Mouse (Mus musculus): ENCODE measurements around the gene Macrod1. TPM values are rescaled to one million over a fixed set of nuclear protein-coding genes. Genes with fewer than 3 reads are reported as not detected.

Macrod1 gene
- polyA plus RNA-seq, 1 experiment from 2014 or later: 11.0 TPM

- TF ChIP-seq CTCF (IDR thresholded peaks at IDR 0.05; ENCODE audit: low read depth): no peak
- H3K27me3 ChIP-seq (ENCODE audit: insufficient read depth, low read length): no peaks in the 10 kb centered on the region
- H3K36me3 ChIP-seq (ENCODE audit: insufficient read depth): no peaks in the 10 kb centered on the region
- ATAC-seq (ENCODE audit: insufficient read depth) (no peak), DNase-seq (no peak)
- WGBS: 87% methylated on average over 7 of the region's 7 CpGs
- no peak overlapping the region for H3K9ac ChIP-seq
- no peaks in the 10 kb centered on the region for H3K9me3 ChIP-seq (ENCODE audit: low read depth, low read length)
- no peak overlapping the region for H3K4me2 ChIP-seq
- no peak overlapping the region for H3K27ac ChIP-seq (ENCODE audit: low read depth)
- H3K4me1 ChIP-seq (ENCODE audit: insufficient read depth): peaks cover 6% of the 10 kb centered on the region
- no peak overlapping the region for H3K4me3 ChIP-seq (ENCODE audit: low read depth, low read length)
Measured at GRCm38 (mm10) chr19:7151300-7151926, 94.8 kb downstream of the Macrod1 start.

GRCm38 (mm10) chr19:7151927-7152653 lies 95.5 kb downstream of the Macrod1 start:
- no peak for ATAC-seq (ENCODE audit: insufficient read depth)
- H3K36me3 ChIP-seq (ENCODE audit: insufficient read depth): no peaks in the 10 kb centered on the region
- H3K4me2 ChIP-seq: no peak overlapping the region
- no peaks in the 10 kb centered on the region for H3K9me3 ChIP-seq (ENCODE audit: low read depth, low read length)
- H3K27ac ChIP-seq (ENCODE audit: low read depth): no peak overlapping the region
- TF ChIP-seq CTCF (IDR thresholded peaks at IDR 0.05; ENCODE audit: low read depth): no peak
- H3K4me3 ChIP-seq (ENCODE audit: low read depth, low read length): no peak overlapping the region
- H3K4me1 ChIP-seq (ENCODE audit: insufficient read depth): peaks cover 6% of the 10 kb centered on the region
- no peaks in the 10 kb centered on the region for H3K27me3 ChIP-seq (ENCODE audit: insufficient read depth, low read length)
- 86% methylated on average over 6 of the region's 6 CpGs for WGBS
- DNase-seq: no peak
- H3K9ac ChIP-seq: no peak overlapping the region

- no peak overlapping the region for H3K4me3 ChIP-seq (ENCODE audit: low read depth, low read length)
- DNase-seq: peak; percentile 54
- peaks cover 6% of the 10 kb centered on the region for H3K4me1 ChIP-seq (ENCODE audit: insufficient read depth)
- 0 out of 2 replicates have a peak, but pooled peaks cover under 1% of the 10 kb centered on the region for H3K27me3 ChIP-seq (ENCODE audit: insufficient read depth, low read length)
- no peaks in the 10 kb centered on the region for H3K36me3 ChIP-seq (ENCODE audit: insufficient read depth)
- 28% methylated on average over 7 of the region's 7 CpGs for WGBS
- no peak overlapping the region for H3K27ac ChIP-seq (ENCODE audit: low read depth)
- no peak overlapping the region for H3K9ac ChIP-seq
- no peaks in the 10 kb centered on the region for H3K9me3 ChIP-seq (ENCODE audit: low read depth, low read length)
- no peak for TF ChIP-seq CTCF (IDR thresholded peaks at IDR 0.05; ENCODE audit: low read depth)
- peak; percentile 35; the same call in 1 of the 2 replicates for ATAC-seq (ENCODE audit: insufficient read depth)
- no peak overlapping the region for H3K4me2 ChIP-seq
Measured at GRCm38 (mm10) chr19:7153232-7153631, 96.6 kb downstream of the Macrod1 start.

GRCm38 (mm10) chr19:7155196-7155595 lies 98.6 kb downstream of the Macrod1 start:
- H3K4me3 ChIP-seq (ENCODE audit: low read depth, low read length): no peak overlapping the region
- H3K36me3 ChIP-seq (ENCODE audit: insufficient read depth): no peaks in the 10 kb centered on the region
- H3K4me1 ChIP-seq (ENCODE audit: insufficient read depth): peaks cover 3% of the 10 kb centered on the region; the same call in 1 of the 2 replicates
- H3K27ac ChIP-seq (ENCODE audit: low read depth): no peak overlapping the region
- ATAC-seq (ENCODE audit: insufficient read depth) (no peak), DNase-seq (no peak)
- 73% methylated on average over 6 of the region's 6 CpGs for WGBS
- no peaks in the 10 kb centered on the region for H3K9me3 ChIP-seq (ENCODE audit: low read depth, low read length)
- no peak for TF ChIP-seq CTCF (IDR thresholded peaks at IDR 0.05; ENCODE audit: low read depth)
- H3K9ac ChIP-seq: no peak overlapping the region
- H3K4me2 ChIP-seq: no peak overlapping the region
- 0 out of 2 replicates have a peak, but pooled peaks cover 8% of the 10 kb centered on the region for H3K27me3 ChIP-seq (ENCODE audit: insufficient read depth, low read length)

- no peak overlapping the region for H3K4me2 ChIP-seq
- DNase-seq (no peak), ATAC-seq (ENCODE audit: insufficient read depth) (no peak)
- WGBS: 36% methylated on average over 14 of the region's 14 CpGs
- H3K36me3 ChIP-seq (ENCODE audit: insufficient read depth): no peaks in the 10 kb centered on the region
- TF ChIP-seq CTCF (IDR thresholded peaks at IDR 0.05; ENCODE audit: low read depth): no peak
- H3K27me3 ChIP-seq (ENCODE audit: insufficient read depth, low read length): 0 out of 2 replicates have a peak, but pooled peaks cover 8% of the 10 kb centered on the region
- H3K9ac ChIP-seq: no peak overlapping the region
- no peak overlapping the region for H3K4me3 ChIP-seq (ENCODE audit: low read depth, low read length)
- H3K9me3 ChIP-seq (ENCODE audit: low read depth, low read length): no peaks in the 10 kb centered on the region
- no peak overlapping the region for H3K27ac ChIP-seq (ENCODE audit: low read depth)
- H3K4me1 ChIP-seq (ENCODE audit: insufficient read depth): peaks cover 7% of the 10 kb centered on the region; the same call in 1 of the 2 replicates
Measured at GRCm38 (mm10) chr19:7157734-7158133, 101.1 kb downstream of the Macrod1 start.

GRCm38 (mm10) chr19:7160151-7160906 lies 103.7 kb downstream of the Macrod1 start:
- peak overlapping the region; percentile 7; the same call in 1 of the 2 replicates for H3K4me2 ChIP-seq
- H3K27ac ChIP-seq (ENCODE audit: low read depth): no peak overlapping the region
- H3K4me1 ChIP-seq (ENCODE audit: insufficient read depth): peaks cover 11% of the 10 kb centered on the region; the same call in 1 of the 2 replicates
- TF ChIP-seq CTCF (IDR thresholded peaks at IDR 0.05; ENCODE audit: low read depth): peak; percentile 93
- no peaks in the 10 kb centered on the region for H3K36me3 ChIP-seq (ENCODE audit: insufficient read depth)
- no peak overlapping the region; the same call in 1 of the 2 replicates for H3K9ac ChIP-seq
- peak; percentile 48; the same call in 1 of the 2 replicates for ATAC-seq (ENCODE audit: insufficient read depth)
- no peaks in the 10 kb centered on the region for H3K9me3 ChIP-seq (ENCODE audit: low read depth, low read length)
- 5% methylated on average over 14 of the region's 14 CpGs for WGBS
- peak; percentile 72 for DNase-seq
- peaks cover 32% of the 10 kb centered on the region for H3K27me3 ChIP-seq (ENCODE audit: insufficient read depth, low read length)
- no peak overlapping the region for H3K4me3 ChIP-seq (ENCODE audit: low read depth, low read length)
